Mouse (Mus musculus) heart, embryonic 13.5 days (tissue): ENCODE data around the gene Vps37c. TPM values are rescaled to one million over a fixed set of nuclear protein-coding genes. Genes with fewer than 3 reads are reported as not detected.

Source experiments
- ATAC-seq: fragments of 200-750 bp; cut with Nextera tagmentation; 2 replicates; pipeline ENCODE4 v1.8.0; 2017; ENCODE audit warnings: moderate TSS enrichment; ENCODE audit not compliant: insufficient number of reproducible peaks, low FRiP score, low TSS enrichment; ENCODE audit errors: extremely low read depth
- H3K27ac ChIP-seq: fragments of 300-500 bp; sonication (generic); replicated peaks from 2 replicates; pipeline ENCODE4 v1.5.1; 2015; ENCODE audit warnings: moderate library complexity, mild to moderate bottlenecking, inconsistent platforms
- H3K27me3 ChIP-seq: fragments of 300-500 bp; sonication (generic); replicated peaks from 2 replicates; pipeline ENCODE4 v1.6.1; 2015; ENCODE audit warnings: mild to moderate bottlenecking, inconsistent platforms
- H3K36me3 ChIP-seq: fragments of 300-500 bp; sonication (generic); 2 replicates; pipeline ENCODE4 v1.6.1; 2015; ENCODE audit warnings: mild to moderate bottlenecking, inconsistent platforms
- H3K4me1 ChIP-seq: fragments of 300-500 bp; sonication (generic); 2 replicates; pipeline ENCODE4 v1.6.1; 2015; ENCODE audit warnings: inconsistent platforms
- H3K4me2 ChIP-seq: fragments of 300-500 bp; sonication (generic); 2 replicates; pipeline ENCODE4 v1.6.1; 2015; ENCODE audit warnings: inconsistent platforms, mild to moderate bottlenecking, moderate library complexity
- H3K4me3 ChIP-seq: fragments of 300-500 bp; sonication (generic); 2 replicates; pipeline ENCODE4 v1.5.1; 2015; ENCODE audit warnings: moderate library complexity, mild to moderate bottlenecking, inconsistent platforms
- H3K9ac ChIP-seq: fragments of 300-500 bp; sonication (generic); 2 replicates; pipeline ENCODE4 v1.6.1; 2015; ENCODE audit warnings: inconsistent platforms, mild to moderate bottlenecking, moderate library complexity
- H3K9me3 ChIP-seq: fragments of 300-500 bp; sonication (generic); 2 replicates; pipeline ENCODE4 v1.6.1; 2016; ENCODE audit warnings: inconsistent platforms
- WGBS: fragments of 180-500 bp; shearing (Covaris S2); methylation state at CpG from one replicate; pipeline ENCODE4 v1.1.7; 2015; ENCODE audit warnings: mixed read lengths; 5-methylcytosine and 5-hydroxymethylcytosine counted together
- polyA plus RNA-seq: library from polyadenylated mRNA; unstranded; fragments of >200 nt; fragmentation: Nextera tagmentation; extraction: Ambion mirVana; gene quantifications from 2 replicates; pipeline ENCODE4 v1.2.1, GENCODE M21; 2015

The Vps37c gene
- polyA plus RNA-seq, 1 experiment from 2014 or later = 28.4 TPM

GRCm38 (mm10) chr19:10730469-10730868 lies 41.9 kb downstream of the Vps37c start:
- no peaks in the 10 kb centered on the region for H3K36me3 ChIP-seq
- H3K9ac ChIP-seq = no peak overlapping the region
- H3K4me1 ChIP-seq = peaks cover 9% of the 10 kb centered on the region; the same call in 1 of the 2 replicates
- H3K27me3 ChIP-seq = no peaks in the 10 kb centered on the region
- 76% methylated on average over 5 of the region's 5 CpGs for WGBS
- H3K27ac ChIP-seq = no peak overlapping the region
- no peak overlapping the region for H3K4me2 ChIP-seq
- H3K9me3 ChIP-seq = no peaks in the 10 kb centered on the region
- H3K4me3 ChIP-seq = no peak overlapping the region
- no peak for ATAC-seq

- whole genome bisulfite sequencing = 87% methylated on average over 7 of the region's 7 CpGs
- Histone ChIP-seq H3K9ac (no peak overlapping the region), H3K4me2 (no peak overlapping the region), H3K27me3 (no peaks in the 10 kb centered on the region), H3K27ac (no peak overlapping the region), H3K4me3 (no peak overlapping the region), H3K36me3 (no peaks in the 10 kb centered on the region), H3K9me3 (no peaks in the 10 kb centered on the region), H3K4me1 (peaks cover 9% of the 10 kb centered on the region; the same call in 1 of the 2 replicates)
- no peak for ATAC-seq
Measured at GRCm38 (mm10) chr19:10731975-10732374, 43.4 kb downstream of the Vps37c start.

DNA sequence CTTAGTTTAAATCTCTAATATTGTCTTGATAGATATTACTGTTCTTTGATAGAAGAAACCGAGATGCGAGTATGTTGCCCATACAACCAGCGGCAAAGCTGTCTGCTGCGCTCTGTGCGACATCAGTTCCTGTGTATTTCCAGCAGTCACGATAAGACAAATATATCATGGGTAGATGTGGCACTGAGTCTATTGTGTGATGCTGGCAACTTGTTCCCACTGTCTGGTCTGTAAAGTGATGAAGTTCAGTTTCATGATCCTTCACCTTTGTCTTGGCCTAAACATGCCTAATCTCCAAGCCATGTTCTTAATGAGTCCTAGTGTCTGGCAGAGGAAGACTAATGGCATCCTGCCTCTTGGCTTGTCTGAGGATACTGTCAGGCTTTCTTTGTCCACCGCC lies 44.2 kb downstream of the Vps37c start:
- ATAC-seq = no peak
- Histone ChIP-seq H3K9me3 (no peaks in the 10 kb centered on the region), H3K36me3 (no peaks in the 10 kb centered on the region), H3K27ac (no peak overlapping the region), H3K27me3 (no peaks in the 10 kb centered on the region), H3K4me1 (peaks cover 9% of the 10 kb centered on the region; the same call in 1 of the 2 replicates), H3K9ac (no peak overlapping the region), H3K4me3 (no peak overlapping the region), H3K4me2 (no peak overlapping the region)
- WGBS = 84% methylated on average over 7 of the region's 7 CpGs

GRCm38 (mm10) chr19:10733501-10734127 lies 45.1 kb downstream of the Vps37c start:
- no peaks in the 10 kb centered on the region for H3K9me3 ChIP-seq
- no peaks in the 10 kb centered on the region for H3K36me3 ChIP-seq
- H3K4me2 ChIP-seq = no peak overlapping the region
- no peak overlapping the region for H3K9ac ChIP-seq
- no peak for ATAC-seq
- no peak overlapping the region for H3K4me3 ChIP-seq
- H3K27ac ChIP-seq = no peak overlapping the region
- no peaks in the 10 kb centered on the region for H3K27me3 ChIP-seq
- peaks cover 9% of the 10 kb centered on the region; the same call in 1 of the 2 replicates for H3K4me1 ChIP-seq
- WGBS = 59% methylated on average over 10 of the region's 10 CpGs

DNA sequence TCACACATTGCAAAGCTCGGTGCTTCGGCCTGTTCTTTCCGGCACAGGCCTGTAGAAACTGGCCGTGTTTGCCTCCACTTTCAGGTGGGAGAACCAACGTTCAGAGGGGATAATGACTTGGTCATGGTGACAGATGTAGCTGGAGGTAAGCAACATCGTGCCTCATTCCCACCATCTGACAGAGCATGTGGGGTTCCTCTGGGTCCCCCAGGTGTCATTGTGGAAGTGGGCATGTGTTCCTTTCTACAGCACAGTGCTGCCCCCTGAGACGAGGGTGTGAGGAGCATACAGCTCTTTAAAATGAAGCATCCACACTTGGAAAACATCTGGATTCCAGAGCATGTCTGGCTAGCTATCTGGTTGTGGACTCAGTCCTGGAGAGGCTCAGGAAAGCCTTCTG lies 46.0 kb downstream of the Vps37c start:
- Histone ChIP-seq H3K4me1 (peaks cover 9% of the 10 kb centered on the region; the same call in 1 of the 2 replicates), H3K9ac (no peak overlapping the region), H3K27ac (no peak overlapping the region), H3K27me3 (no peaks in the 10 kb centered on the region), H3K36me3 (no peaks in the 10 kb centered on the region), H3K4me2 (no peak overlapping the region), H3K4me3 (no peak overlapping the region), H3K9me3 (no peaks in the 10 kb centered on the region)
- no peak for ATAC-seq
- WGBS = 81% methylated on average over 7 of the region's 7 CpGs

- H3K27ac ChIP-seq = no peak overlapping the region
- ATAC-seq = no peak
- H3K36me3 ChIP-seq = no peaks in the 10 kb centered on the region
- H3K4me1 ChIP-seq = peaks cover 9% of the 10 kb centered on the region; the same call in 1 of the 2 replicates
- WGBS = 72% methylated on average over 3 of the region's 3 CpGs
- no peaks in the 10 kb centered on the region for H3K27me3 ChIP-seq
- H3K4me3 ChIP-seq = no peak overlapping the region
- no peak overlapping the region for H3K9ac ChIP-seq
- no peak overlapping the region for H3K4me2 ChIP-seq
- H3K9me3 ChIP-seq = no peaks in the 10 kb centered on the region
Measured at GRCm38 (mm10) chr19:10735061-10735460, 46.5 kb downstream of the Vps37c start.

DNA sequence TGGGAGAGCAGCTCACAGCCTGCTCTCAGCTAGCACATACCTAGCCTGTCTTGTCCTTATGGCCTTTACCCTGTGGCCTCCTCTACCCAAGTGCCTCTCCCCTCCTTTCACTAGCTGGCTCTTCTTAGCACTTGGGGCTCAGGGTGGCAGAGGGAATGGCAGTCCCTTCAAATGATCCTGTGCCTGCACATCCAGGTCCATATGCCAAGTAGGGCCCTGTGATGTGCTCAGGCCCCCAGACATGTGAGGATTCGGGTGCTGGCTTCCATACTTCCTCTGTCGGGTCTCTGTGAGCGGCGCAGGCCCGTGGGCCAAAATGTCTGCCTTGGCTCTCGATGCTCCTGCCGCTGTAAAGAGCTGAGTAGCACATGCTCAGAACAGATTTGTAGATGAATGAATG lies 47.3 kb downstream of the Vps37c start:
- no peak for ATAC-seq
- peaks cover 13% of the 10 kb centered on the region for H3K4me1 ChIP-seq
- WGBS = 90% methylated on average over 7 of the region's 7 CpGs
- H3K9me3 ChIP-seq = no peaks in the 10 kb centered on the region
- H3K36me3 ChIP-seq = no peaks in the 10 kb centered on the region
- H3K4me2 ChIP-seq = no peak overlapping the region
- H3K27me3 ChIP-seq = no peaks in the 10 kb centered on the region
- H3K9ac ChIP-seq = no peak overlapping the region
- H3K27ac ChIP-seq = no peak overlapping the region
- H3K4me3 ChIP-seq = no peak overlapping the region

- H3K36me3 ChIP-seq = no peaks in the 10 kb centered on the region
- H3K4me3 ChIP-seq = no peak overlapping the region
- no peak overlapping the region for H3K27ac ChIP-seq
- ATAC-seq = no peak
- peaks cover 16% of the 10 kb centered on the region for H3K4me1 ChIP-seq
- no peaks in the 10 kb centered on the region for H3K27me3 ChIP-seq
- H3K4me2 ChIP-seq = no peak overlapping the region
- H3K9me3 ChIP-seq = no peaks in the 10 kb centered on the region
- H3K9ac ChIP-seq = no peak overlapping the region
- WGBS = 79% methylated on average over 6 of the region's 6 CpGs
Measured at GRCm38 (mm10) chr19:10738038-10738437, 49.5 kb downstream of the Vps37c start.

- peaks cover 8% of the 10 kb centered on the region for H3K4me1 ChIP-seq
- no peak within 1 kb of the TSS for H3K4me2 ChIP-seq
- no peaks in the 10 kb centered on the region for H3K27me3 ChIP-seq
- no peaks in the 10 kb centered on the region for H3K36me3 ChIP-seq
- H3K4me3 ChIP-seq = no peak within 1 kb of the TSS
- 71% methylated on average over 4 of the region's 4 CpGs for WGBS
- no peaks in the 10 kb centered on the region for H3K9me3 ChIP-seq
- H3K27ac ChIP-seq = no peak within 1 kb of the TSS
- ATAC-seq = no peak
- no peak within 1 kb of the TSS for H3K9ac ChIP-seq
Measured at GRCm38 (mm10) chr19:10738811-10739210, 50.3 kb downstream of the Vps37c start, which contains the start of gene Cd5. TSS of gene Cd5 (minus strand) at chr19:10739002.

GRCm38 (mm10) chr19:10739916-10740315 lies 51.4 kb downstream of the Vps37c start:
- ATAC-seq = no peak
- H3K27ac ChIP-seq = no peak overlapping the region
- H3K4me2 ChIP-seq = no peak overlapping the region
- 92% methylated on average over 4 of the region's 4 CpGs for WGBS
- no peaks in the 10 kb centered on the region for H3K9me3 ChIP-seq
- no peak overlapping the region for H3K4me3 ChIP-seq
- H3K9ac ChIP-seq = no peak overlapping the region
- H3K27me3 ChIP-seq = no peaks in the 10 kb centered on the region
- peaks cover 8% of the 10 kb centered on the region for H3K4me1 ChIP-seq
- no peaks in the 10 kb centered on the region for H3K36me3 ChIP-seq

- no peaks in the 10 kb centered on the region for H3K27me3 ChIP-seq
- H3K4me2 ChIP-seq = peak overlapping the region; percentile 27; the same call in 1 of the 2 replicates
- no peak for ATAC-seq
- no peak overlapping the region for H3K4me3 ChIP-seq
- H3K27ac ChIP-seq = no peak overlapping the region
- 0 out of 2 replicates have a peak overlapping the region, but pooled peaks have one; percentile 28 for H3K9ac ChIP-seq
- no peaks in the 10 kb centered on the region for H3K9me3 ChIP-seq
- peaks cover 8% of the 10 kb centered on the region for H3K4me1 ChIP-seq
- no peaks in the 10 kb centered on the region for H3K36me3 ChIP-seq
- WGBS = 29% methylated on average over 11 of the region's 11 CpGs
Measured at GRCm38 (mm10) chr19:10740641-10741440, 52.3 kb downstream of the Vps37c start.
